Mouse (Mus musculus) heart, postnatal 0 days (tissue): ENCODE data around the gene Tmem132b.

Source experiments
- CTCF ChIP-seq: IDR thresholded peaks from 2 replicates; pipeline ENCODE4 v1.5.1; 2016; ENCODE audit warnings: antibody characterized with exemption, control low read depth, low read depth
- EP300 ChIP-seq: IDR thresholded peaks from 2 replicates; pipeline ENCODE4 v1.6.1; 2016; ENCODE audit warnings: antibody characterized with exemption, low read depth

GRCm38 (mm10) chr5:125502186-125502585 lies 29.4 kb upstream of the Tmem132b start:
- TF ChIP-seq CTCF (no peak), EP300 (no peak)
